Mouse (Mus musculus) small intestine, adult 2 months (tissue): Measurements from ENCODE around the gene Ptpro. TPM values are rescaled to one million over a fixed set of nuclear protein-coding genes. Genes with fewer than 3 reads are reported as not detected.

Experiments used
- H3K27ac ChIP-seq: fragments of 200-500 bp; 2 replicates; pipeline ENCODE4 v1.5.1; 2012; ENCODE audit warnings: low read depth, low read length, control low read depth, inconsistent platforms; ENCODE audit not compliant: insufficient read depth
- H3K27me3 ChIP-seq: fragments of 200-500 bp; 2 replicates; pipeline ENCODE4 v1.6.1; 2012; ENCODE audit warnings: mild to moderate bottlenecking, moderate library complexity, low read length, inconsistent platforms; ENCODE audit not compliant: control insufficient read depth, insufficient read depth
- H3K36me3 ChIP-seq: fragments of 200-500 bp; 2 replicates; pipeline ENCODE4 v1.6.1; 2012; ENCODE audit warnings: mild to moderate bottlenecking, low read length, control low read depth, inconsistent platforms; ENCODE audit not compliant: control insufficient read depth, insufficient read depth
- H3K4me1 ChIP-seq: fragments of 200-500 bp; 2 replicates; pipeline ENCODE4 v1.6.1; 2012; ENCODE audit warnings: low read length, inconsistent platforms, mixed read lengths; ENCODE audit not compliant: control insufficient read depth, insufficient read depth, insufficient read length
- H3K4me3 ChIP-seq: fragments of 200-500 bp; 2 replicates; pipeline ENCODE4 v1.5.1; 2012; ENCODE audit warnings: low read depth, mild to moderate bottlenecking, control low read depth, inconsistent platforms, low read length, moderate library complexity
- CTCF ChIP-seq: fragments of 200-500 bp; IDR thresholded peaks from 2 replicates; pipeline ENCODE4 v1.5.1; 2012; ENCODE audit warnings: low read depth, mild to moderate bottlenecking, control low read depth, inconsistent platforms, low read length, moderate library complexity, mixed read lengths; ENCODE audit not compliant: insufficient replicate concordance, insufficient read length; ENCODE audit errors: extremely low read depth
- POLR2A ChIP-seq: fragments of 200-500 bp; IDR thresholded peaks from 2 replicates; pipeline ENCODE4 v1.6.1; 2012; ENCODE audit warnings: low read depth, mild to moderate bottlenecking, control low read depth, inconsistent platforms, low read length, moderate library complexity
- WGBS: fragments of 180-500 bp; shearing (Covaris S2); methylation state at CpG from one replicate; pipeline ENCODE4 v1.1.7; 2018; 5-methylcytosine and 5-hydroxymethylcytosine counted together
- polyA plus RNA-seq: library from polyadenylated mRNA; depleted of rRNA; stranded (reverse); fragments of >200 nt; gene quantifications from 2 replicates; pipeline ENCODE4 v1.2.3, GENCODE M21; 2012

Ptpro gene
- polyA plus RNA-seq, 1 experiment, result 0.55 TPM

DNA sequence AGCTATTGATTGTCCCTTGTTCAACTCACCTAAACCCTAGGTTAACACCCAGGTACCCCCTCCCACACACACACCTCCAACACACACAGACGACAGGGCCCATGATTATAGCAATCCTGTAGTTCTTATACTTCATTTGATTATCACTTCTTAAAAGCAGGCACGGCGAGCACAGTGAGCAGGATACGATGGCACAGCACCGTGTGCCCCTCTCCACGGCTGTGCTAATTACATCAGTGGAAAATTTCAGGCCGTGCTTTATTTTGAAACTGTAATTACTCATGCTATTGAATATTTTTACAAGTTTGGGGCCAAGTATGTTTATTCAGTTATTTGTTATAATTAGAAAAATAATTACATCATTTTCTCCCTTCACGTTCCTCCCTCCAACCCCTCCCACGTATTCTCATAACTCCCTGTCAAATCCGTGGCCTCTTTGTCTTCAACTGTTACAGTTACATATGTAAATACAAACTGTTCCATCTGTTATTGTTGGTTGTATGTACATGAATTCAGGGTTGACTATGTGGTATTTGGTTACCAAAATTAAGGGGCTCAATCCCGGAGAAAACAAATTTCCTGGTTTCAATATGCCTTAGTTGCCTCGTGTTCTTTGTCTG is 66.2 kb downstream of the Ptpro start:
- TF ChIP-seq CTCF (no peak), POLR2A (no peak)
- no peak overlapping the region for H3K27ac ChIP-seq
- WGBS, result 86% methylated on average over 12 of the region's 12 CpGs
- H3K36me3 ChIP-seq, result no peaks in the 10 kb centered on the region
- H3K4me1 ChIP-seq, result no peaks in the 10 kb centered on the region
- no peaks in the 10 kb centered on the region for H3K27me3 ChIP-seq
- no peak overlapping the region for H3K4me3 ChIP-seq

DNA sequence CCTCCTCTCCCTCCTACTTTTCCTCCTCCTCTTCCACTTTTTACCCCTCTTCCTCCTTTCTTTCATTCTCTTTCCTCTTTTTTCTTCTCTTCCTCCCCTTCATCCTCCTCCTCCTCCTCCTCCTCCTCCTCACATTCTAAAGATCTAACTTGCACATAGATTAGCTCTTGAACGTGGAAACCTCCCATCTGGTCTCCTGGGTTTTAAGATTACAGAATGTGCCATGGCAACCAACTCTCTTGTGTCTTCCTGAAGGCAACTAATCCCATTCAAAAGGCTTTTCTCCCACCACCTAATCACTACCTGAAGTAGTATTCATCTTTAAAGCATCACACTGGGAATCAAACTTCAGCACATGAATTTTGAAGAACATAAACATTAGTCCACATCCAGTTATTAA is 67.5 kb downstream of the Ptpro start:
- H3K4me3 ChIP-seq, result no peak overlapping the region
- no peaks in the 10 kb centered on the region for H3K4me1 ChIP-seq
- no peaks in the 10 kb centered on the region for H3K36me3 ChIP-seq
- TF ChIP-seq POLR2A (no peak), CTCF (no peak)
- H3K27me3 ChIP-seq, result no peaks in the 10 kb centered on the region
- 18% methylated on average over 1 of the region's 1 CpGs for WGBS
- H3K27ac ChIP-seq, result no peak overlapping the region

DNA sequence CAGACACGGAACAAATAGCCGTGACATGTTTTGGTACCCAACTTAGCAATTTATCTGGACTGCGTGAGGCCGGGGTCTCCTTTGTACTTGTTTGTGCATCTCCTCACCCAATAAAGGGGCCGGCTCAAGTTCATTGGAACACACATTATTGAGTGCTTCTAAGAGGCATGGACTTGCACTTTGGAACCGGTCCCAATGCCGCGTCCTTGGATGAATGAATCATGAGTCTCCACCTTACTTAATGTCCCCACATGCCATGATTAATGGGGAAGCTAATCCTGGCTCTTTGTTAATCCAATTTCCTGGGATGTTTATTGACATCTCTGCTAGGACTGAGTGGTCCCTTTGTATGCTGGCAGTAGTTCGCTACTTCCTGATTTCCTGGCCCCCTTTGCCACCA is 75.6 kb downstream of the Ptpro start:
- Histone ChIP-seq H3K27ac (no peak overlapping the region), H3K27me3 (no peaks in the 10 kb centered on the region), H3K36me3 (no peaks in the 10 kb centered on the region), H3K4me3 (no peak overlapping the region), H3K4me1 (no peaks in the 10 kb centered on the region)
- TF ChIP-seq CTCF (no peak), POLR2A (no peak)
- WGBS, result 66% methylated on average over 9 of the region's 9 CpGs

DNA sequence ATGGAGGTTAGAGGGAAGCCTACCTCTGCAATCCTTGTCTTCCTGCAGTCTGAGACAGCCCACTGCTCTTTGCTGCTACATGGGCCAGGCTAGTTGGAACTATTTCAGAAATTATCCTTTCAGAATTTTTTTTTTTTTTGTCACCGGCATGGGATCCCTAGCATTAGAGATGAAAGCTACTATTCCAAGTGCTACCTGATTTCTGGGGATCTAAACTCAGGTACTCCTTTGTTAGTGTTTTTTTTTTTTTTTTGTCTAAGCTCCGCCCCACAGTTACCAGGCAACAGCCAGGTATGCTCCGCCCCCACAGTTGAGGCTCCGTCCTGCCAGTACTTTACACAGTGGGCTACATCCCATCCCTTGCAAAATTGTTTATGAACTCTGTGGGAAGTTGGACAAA is 76.1 kb downstream of the Ptpro start:
- H3K36me3 ChIP-seq, result no peaks in the 10 kb centered on the region
- TF ChIP-seq CTCF (no peak), POLR2A (no peak)
- H3K4me3 ChIP-seq, result no peak overlapping the region
- WGBS, result 75% methylated on average over 4 of the region's 4 CpGs
- H3K27me3 ChIP-seq, result no peaks in the 10 kb centered on the region
- H3K27ac ChIP-seq, result no peak overlapping the region
- H3K4me1 ChIP-seq, result no peaks in the 10 kb centered on the region

DNA sequence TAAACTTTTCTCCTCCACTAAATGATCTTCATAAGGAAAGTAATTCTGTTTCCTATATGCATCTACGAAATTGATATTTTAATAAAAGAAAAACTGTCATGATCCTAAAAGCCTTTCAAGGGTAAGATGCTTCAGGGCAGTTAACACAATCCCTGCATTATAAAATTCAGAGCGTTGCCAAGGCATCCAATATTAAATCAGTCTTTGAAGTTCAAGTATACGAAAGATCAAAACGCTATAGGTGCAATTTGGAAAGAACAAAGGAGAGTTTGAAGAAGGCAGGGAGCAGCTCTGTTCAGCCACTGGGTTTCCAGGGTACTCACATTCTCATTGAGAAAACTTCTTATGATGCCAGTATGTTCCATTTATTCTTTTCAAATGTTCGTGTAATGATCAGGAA is 78.7 kb downstream of the Ptpro start:
- WGBS, result 81% methylated on average over 5 of the region's 5 CpGs
- no peak overlapping the region for H3K4me3 ChIP-seq
- H3K27ac ChIP-seq, result no peak overlapping the region
- TF ChIP-seq POLR2A (no peak), CTCF (no peak)
- no peaks in the 10 kb centered on the region for H3K4me1 ChIP-seq
- H3K27me3 ChIP-seq, result no peaks in the 10 kb centered on the region
- no peaks in the 10 kb centered on the region for H3K36me3 ChIP-seq

DNA sequence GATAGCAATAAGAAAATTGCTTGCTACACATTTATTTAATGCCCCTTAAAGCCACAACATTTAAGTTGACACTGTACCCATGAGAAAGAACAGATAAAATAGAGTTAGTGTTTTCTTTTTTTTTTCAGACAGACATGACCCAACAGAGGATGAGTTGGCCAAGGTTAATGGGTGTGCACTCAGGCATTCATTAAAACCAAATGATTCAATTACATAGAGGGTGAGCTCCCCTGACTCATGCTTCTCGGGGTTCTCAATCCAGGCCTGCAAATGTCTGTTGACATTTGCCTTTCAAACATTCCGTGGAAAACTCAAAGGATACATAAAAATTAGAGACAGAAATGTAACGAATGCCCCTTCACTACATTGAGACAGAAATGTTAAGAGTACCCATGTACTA is 79.7 kb downstream of the Ptpro start:
- Histone ChIP-seq H3K27me3 (no peaks in the 10 kb centered on the region), H3K27ac (no peak overlapping the region), H3K4me3 (no peak overlapping the region), H3K4me1 (no peaks in the 10 kb centered on the region), H3K36me3 (no peaks in the 10 kb centered on the region)
- 82% methylated on average over 3 of the region's 3 CpGs for WGBS
- TF ChIP-seq CTCF (no peak), POLR2A (no peak)

DNA sequence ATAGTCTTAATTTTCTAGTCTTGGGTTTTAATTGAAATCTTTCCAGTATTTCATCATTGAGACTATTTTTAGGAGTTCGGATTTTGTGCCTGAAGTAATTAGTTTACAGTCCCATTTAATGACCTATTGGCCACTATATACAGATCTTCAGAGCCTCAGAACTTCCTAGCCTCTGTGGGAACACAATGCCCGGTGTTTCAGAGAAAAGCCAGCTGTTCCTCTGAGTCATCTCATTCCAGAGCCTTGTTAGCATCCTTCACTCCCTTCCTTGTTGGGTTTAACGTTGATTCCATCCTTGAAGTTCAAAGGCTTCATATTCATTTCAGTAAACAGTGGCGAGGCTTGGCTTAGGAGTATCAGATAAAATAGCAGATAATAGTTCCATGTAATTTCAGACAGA is 87.0 kb downstream of the Ptpro start:
- no peak overlapping the region for H3K4me3 ChIP-seq
- TF ChIP-seq CTCF (no peak), POLR2A (no peak)
- H3K27me3 ChIP-seq, result no peaks in the 10 kb centered on the region
- no peaks in the 10 kb centered on the region for H3K4me1 ChIP-seq
- H3K27ac ChIP-seq, result no peak overlapping the region
- no peaks in the 10 kb centered on the region for H3K36me3 ChIP-seq
- WGBS, result 10% methylated on average over 4 of the region's 4 CpGs
